Mouse (Mus musculus): Measurements from ENCODE around the gene Fam160a2.

GRCm38 (mm10) chr7:105399058-105399934 lies 558 bp downstream of the Fam160a2 start:
- TF ChIP-seq CTCF (IDR thresholded peaks at IDR 0.05; ENCODE audit: low read depth, low read length) (no peak), GATA2 (IDR thresholded peaks at IDR 0.05; ENCODE audit: borderline replicate concordance, low read depth, low read length) (no peak)

All from G1E (cell line).